ENCODE assay signal across 22 mouse cellular contexts in the genomic region with DNA sequence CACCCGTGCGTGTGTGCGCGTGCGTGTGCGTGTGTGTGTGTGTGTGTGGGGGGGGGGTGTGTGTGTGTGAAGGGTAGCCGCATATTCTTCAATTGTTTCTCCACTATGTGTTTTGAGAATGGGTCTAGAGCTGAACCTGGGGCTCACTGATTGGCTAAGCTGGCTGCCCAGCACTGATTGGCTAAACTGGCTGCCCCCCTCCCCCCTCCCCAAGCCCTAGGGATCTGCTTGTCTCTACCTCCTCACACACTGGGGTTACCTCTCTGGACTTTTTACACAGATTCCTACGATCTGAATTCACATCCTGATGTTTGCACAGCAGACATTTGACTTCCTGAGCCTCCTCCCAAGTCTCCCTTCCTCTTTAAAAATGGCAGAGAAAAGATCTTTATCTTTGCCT. TPM values are rescaled to one million over a fixed set of nuclear protein-coding genes. Genes with fewer than 3 reads are reported as not detected.
"Had no signal": no experiment of that assay in that cellular context is flagged by ENCODE, and none has a peak within 500 bp of the region (broad histone marks: within the 10 kb centered on the region; RNA-seq: fewer than 3 reads in every experiment).

No protein-coding gene starts in this region.

- DNase-seq: kidney, adult 18-20 months; layer of hippocampus, adult 9-11 months; liver; lung, adult 18-20 months; lung, postnatal 10 days; lung, postnatal 36 days; retina, postnatal 1 day; right cerebral cortex, postnatal 25 days; spleen, adult 18-20 months; thymus, postnatal 25 days had no signal

- H3K9ac ChIP-seq: limb, embryonic 13.5 days; liver, embryonic 12.5 days; liver, embryonic 15.5 days; lung, embryonic 15.5 days; midbrain, embryonic 13.5 days; neural tube, embryonic 13.5 days; stomach, embryonic 15.5 days had no signal

- H3K27ac ChIP-seq: kidney, postnatal 0 days; layer of hippocampus, adult 2 months; limb, embryonic 10.5 days; limb, embryonic 13.5 days; liver, embryonic 12.5 days; liver, embryonic 15.5 days; lung, embryonic 15.5 days; midbrain, embryonic 10.5 days; midbrain, embryonic 13.5 days; neural tube, embryonic 13.5 days; stomach, embryonic 15.5 days had no signal

- H3K4me3 ChIP-seq: layer of hippocampus, adult 2 months; limb, embryonic 10.5 days; limb, embryonic 13.5 days; liver, embryonic 12.5 days; liver, embryonic 15.5 days; lung, embryonic 15.5 days; megakaryocyte, embryonic 14.5 days; midbrain, embryonic 10.5 days; midbrain, embryonic 13.5 days; neural tube, embryonic 13.5 days; stomach, embryonic 15.5 days had no signal

- H3K4me1 ChIP-seq: liver, embryonic 12.5 days; liver, embryonic 15.5 days; neural tube, embryonic 13.5 days; stomach, embryonic 15.5 days had no signal

- H3K36me3 ChIP-seq: limb, embryonic 10.5 days; limb, embryonic 13.5 days; liver, embryonic 12.5 days; liver, embryonic 15.5 days; lung, embryonic 15.5 days; midbrain, embryonic 10.5 days; midbrain, embryonic 13.5 days; neural tube, embryonic 13.5 days; stomach, embryonic 15.5 days had no signal

- H3K27me3 ChIP-seq: limb, embryonic 13.5 days; liver, embryonic 12.5 days; liver, embryonic 15.5 days; lung, embryonic 15.5 days; megakaryocyte, embryonic 14.5 days; midbrain, embryonic 13.5 days; neural tube, embryonic 13.5 days; stomach, embryonic 15.5 days had no signal

- ATAC-seq: liver, embryonic 12.5 days; midbrain, embryonic 13.5 days had no signal

- H3K9me3 ChIP-seq: limb, embryonic 10.5 days; limb, embryonic 13.5 days; liver, embryonic 12.5 days; liver, embryonic 15.5 days; lung, embryonic 15.5 days; megakaryocyte, embryonic 14.5 days; midbrain, embryonic 10.5 days; midbrain, embryonic 13.5 days; neural tube, embryonic 13.5 days; stomach, embryonic 15.5 days had no signal

- H3K4me2 ChIP-seq: limb, embryonic 13.5 days; liver, embryonic 12.5 days; liver, embryonic 15.5 days; lung, embryonic 15.5 days; midbrain, embryonic 13.5 days; neural tube, embryonic 13.5 days; stomach, embryonic 15.5 days had no signal

RNA-seq across cellular contexts. Expression of a gene that starts 17.6 kb away (rescaled TPM):
- polyA plus RNA-seq: midbrain, embryonic 10.5 days had no signal
